Mouse (Mus musculus): ENCODE data around the gene Inf2.

GRCm38 (mm10) chr12:112627097-112627881, 38.7 kb downstream of the Inf2 start:
- TF ChIP-seq GATA1 (IDR thresholded peaks at IDR 0.05; ENCODE audit: borderline replicate concordance, low read length) (no peak), FLI1 (IDR thresholded peaks at IDR 0.05; ENCODE audit: low read length) (no peak)

Data from megakaryocyte, embryonic 14.5 days (primary cell).